Mouse (Mus musculus) brain, embryonic 14.5 days (tissue): Measurements from ENCODE around the gene 3110082I17Rik.

Source experiments
- CTCF ChIP-seq: fragments of 200-500 bp; IDR thresholded peaks from 2 replicates; pipeline ENCODE4 v1.5.1; 2012; ENCODE audit warnings: inconsistent platforms, mild to moderate bottlenecking, moderate library complexity, borderline replicate concordance; ENCODE audit not compliant: insufficient read depth, insufficient read length; ENCODE audit errors: extremely low read depth
- POLR2A ChIP-seq: fragments of 200-500 bp; IDR thresholded peaks from 2 replicates; pipeline ENCODE4 v1.6.1; 2012; ENCODE audit warnings: mild to moderate bottlenecking, inconsistent platforms, borderline replicate concordance; ENCODE audit not compliant: poor library complexity, insufficient read depth, insufficient read length, severe bottlenecking; ENCODE audit errors: extremely low read depth

DNA sequence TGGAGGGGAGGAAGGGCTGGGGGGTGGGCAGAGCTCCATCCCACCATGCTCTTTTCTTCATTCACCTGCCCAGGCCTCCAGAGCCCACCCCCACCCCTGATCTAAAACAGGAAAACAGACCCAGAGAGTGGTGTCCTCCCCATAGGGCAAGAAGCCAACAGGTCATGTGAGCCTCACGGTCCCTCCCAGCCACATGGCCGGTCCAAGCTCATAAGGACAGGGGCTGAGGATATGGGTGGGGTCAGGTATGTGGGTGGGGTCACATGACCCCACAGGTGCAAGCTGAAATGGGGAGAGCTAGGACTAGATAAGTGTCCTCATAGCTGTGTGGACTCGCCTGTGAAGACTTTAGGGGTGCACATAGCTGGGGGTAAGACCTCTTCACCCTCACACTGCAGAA lies 121.9 kb downstream of the 3110082I17Rik start:
- TF ChIP-seq CTCF (no peak), POLR2A (no peak)
